Mouse (Mus musculus): ENCODE data around the gene Itgb6. TPM values are rescaled to one million over a fixed set of nuclear protein-coding genes. Genes with fewer than 3 reads are reported as not detected.

The Itgb6 gene
- polyA plus RNA-seq, 1 experiment, result not detected

DNA sequence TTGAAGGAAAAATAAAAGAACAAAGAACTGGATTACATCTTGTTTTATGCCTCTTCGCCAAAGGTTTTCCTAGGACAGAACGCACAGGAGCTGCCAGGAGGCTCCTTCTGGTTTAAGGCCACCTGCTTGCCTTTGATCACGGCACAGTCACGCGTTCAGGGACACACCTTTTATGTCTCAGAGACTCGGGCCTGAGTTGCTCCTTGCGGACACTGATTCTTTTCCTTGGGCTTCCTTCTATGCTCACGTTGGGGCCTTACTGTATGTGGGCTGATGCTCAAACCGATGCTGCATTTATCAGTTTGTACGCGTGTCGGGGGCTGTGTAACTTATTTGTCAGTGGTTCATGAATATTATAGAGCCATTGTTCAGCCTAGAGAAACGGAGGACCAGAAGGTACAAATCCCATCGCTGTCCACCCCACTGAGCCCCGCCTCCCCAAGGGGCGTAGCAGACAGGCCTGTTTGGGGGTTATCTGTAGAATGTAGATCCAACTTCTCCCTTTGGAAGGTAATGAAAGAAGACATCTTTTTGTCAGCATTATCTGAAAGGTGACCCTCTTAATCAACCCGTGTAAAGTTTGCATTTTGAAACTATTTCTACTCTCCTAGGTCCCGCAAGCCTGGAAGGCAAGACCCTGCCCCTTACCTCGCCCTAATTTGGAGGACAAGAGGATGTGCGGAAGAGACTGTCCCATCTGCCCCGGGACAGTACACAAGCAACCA is 170.1 kb downstream of the Itgb6 start:
- Histone ChIP-seq H3K27me3 (ENCODE audit: control insufficient read depth, insufficient read depth, low read length) (no peaks in the 10 kb centered on the region), H3K27ac (ENCODE audit: control insufficient read depth, insufficient read depth, low read depth, low read length) (no peak overlapping the region), H3K4me3 (ENCODE audit: control insufficient read depth, low read depth, low read length) (peak overlapping the region; percentile 58), H3K36me3 (ENCODE audit: control insufficient read depth, insufficient read depth, low read length) (no peaks in the 10 kb centered on the region), H3K4me1 (ENCODE audit: control insufficient read depth, insufficient read depth, low read length) (peaks cover 7% of the 10 kb centered on the region)
- TF ChIP-seq CTCF (IDR thresholded peaks at IDR 0.05; ENCODE audit: control insufficient read depth, insufficient read depth, insufficient replicate concordance, low read depth, low read length) (no peak), POLR2A (IDR thresholded peaks at IDR 0.05; ENCODE audit: control insufficient read depth, low read depth, low read length) (no peak)

GRCm38 (mm10) chr2:60551673-60552072 is 170.8 kb downstream of the Itgb6 start:
- peaks cover 7% of the 10 kb centered on the region for H3K4me1 ChIP-seq (ENCODE audit: control insufficient read depth, insufficient read depth, low read length)
- no peak overlapping the region for H3K27ac ChIP-seq (ENCODE audit: control insufficient read depth, insufficient read depth, low read depth, low read length)
- H3K36me3 ChIP-seq (ENCODE audit: control insufficient read depth, insufficient read depth, low read length), result no peaks in the 10 kb centered on the region
- H3K4me3 ChIP-seq (ENCODE audit: control insufficient read depth, low read depth, low read length), result no peak overlapping the region
- no peaks in the 10 kb centered on the region for H3K27me3 ChIP-seq (ENCODE audit: control insufficient read depth, insufficient read depth, low read length)
- no peak for TF ChIP-seq CTCF (IDR thresholded peaks at IDR 0.05; ENCODE audit: control insufficient read depth, insufficient read depth, insufficient replicate concordance, low read depth, low read length)
- no peak for TF ChIP-seq POLR2A (IDR thresholded peaks at IDR 0.05; ENCODE audit: control insufficient read depth, low read depth, low read length)

DNA sequence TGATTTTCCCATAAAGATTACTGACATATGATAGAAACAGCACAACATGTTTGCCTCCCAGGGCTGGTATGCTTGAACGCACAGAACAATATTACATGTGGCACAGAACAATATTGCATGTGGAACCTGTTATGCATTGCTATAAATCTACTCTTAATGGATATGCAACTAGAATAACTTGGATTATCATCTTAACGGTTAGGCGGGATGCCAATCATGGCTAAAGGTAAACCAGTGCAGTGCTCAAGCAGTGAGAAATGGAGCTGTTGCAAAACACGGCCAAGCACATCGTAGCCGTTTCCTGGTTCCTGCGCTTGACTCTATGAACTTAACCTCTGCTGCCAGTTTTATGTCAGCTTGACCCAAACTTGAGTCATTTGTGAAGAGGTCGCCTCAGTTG is 171.9 kb downstream of the Itgb6 start:
- Histone ChIP-seq H3K4me3 (ENCODE audit: control insufficient read depth, low read depth, low read length) (no peak overlapping the region), H3K4me1 (ENCODE audit: control insufficient read depth, insufficient read depth, low read length) (peaks cover 7% of the 10 kb centered on the region), H3K27ac (ENCODE audit: control insufficient read depth, insufficient read depth, low read depth, low read length) (no peak overlapping the region), H3K36me3 (ENCODE audit: control insufficient read depth, insufficient read depth, low read length) (no peaks in the 10 kb centered on the region), H3K27me3 (ENCODE audit: control insufficient read depth, insufficient read depth, low read length) (no peaks in the 10 kb centered on the region)
- TF ChIP-seq POLR2A (IDR thresholded peaks at IDR 0.05; ENCODE audit: control insufficient read depth, low read depth, low read length), result no peak
- no peak for TF ChIP-seq CTCF (IDR thresholded peaks at IDR 0.05; ENCODE audit: control insufficient read depth, insufficient read depth, insufficient replicate concordance, low read depth, low read length)

GRCm38 (mm10) chr2:60549851-60550250 is 172.6 kb downstream of the Itgb6 start:
- no peaks in the 10 kb centered on the region for H3K27me3 ChIP-seq (ENCODE audit: control insufficient read depth, insufficient read depth, low read length)

More at GRCm38 (mm10) chr2:60549851-60550250, 172.6 kb downstream of the Itgb6 start:
- TF ChIP-seq CTCF (IDR thresholded peaks at IDR 0.05; ENCODE audit: control insufficient read depth, insufficient read depth, insufficient replicate concordance, low read depth, low read length), result no peak
- TF ChIP-seq POLR2A (IDR thresholded peaks at IDR 0.05; ENCODE audit: control insufficient read depth, low read depth, low read length), result no peak
- H3K4me3 ChIP-seq (ENCODE audit: control insufficient read depth, low read depth, low read length), result no peak overlapping the region
- H3K27ac ChIP-seq (ENCODE audit: control insufficient read depth, insufficient read depth, low read depth, low read length), result no peak overlapping the region
- H3K36me3 ChIP-seq (ENCODE audit: control insufficient read depth, insufficient read depth, low read length), result no peaks in the 10 kb centered on the region
- H3K4me1 ChIP-seq (ENCODE audit: control insufficient read depth, insufficient read depth, low read length), result peaks cover 7% of the 10 kb centered on the region

Other genes with a start within 250 kb of the Itgb6 start
- gene Pla2r1, start 169.3 kb downstream of the Itgb6 start, polyA plus RNA-seq (2012; rRNA removed), result 0.75 and 0.77 TPM in 2 replicates
- 284 and 297 TPM in 2 replicates for gene Rbms1, start 240.5 kb upstream of the Itgb6 start, polyA plus RNA-seq (2012; rRNA removed)